Mouse (Mus musculus): ENCODE results near the gene Gpr62. TPM values are rescaled to one million over a fixed set of nuclear protein-coding genes. Genes with fewer than 3 reads are reported as not detected.
A peak's percentile ranks its signal among the peaks of the same experiment; 100 is the strongest.

The Gpr62 gene
- polyA plus RNA-seq, 1 experiment from 2014 or later: 0.98 TPM

DNA sequence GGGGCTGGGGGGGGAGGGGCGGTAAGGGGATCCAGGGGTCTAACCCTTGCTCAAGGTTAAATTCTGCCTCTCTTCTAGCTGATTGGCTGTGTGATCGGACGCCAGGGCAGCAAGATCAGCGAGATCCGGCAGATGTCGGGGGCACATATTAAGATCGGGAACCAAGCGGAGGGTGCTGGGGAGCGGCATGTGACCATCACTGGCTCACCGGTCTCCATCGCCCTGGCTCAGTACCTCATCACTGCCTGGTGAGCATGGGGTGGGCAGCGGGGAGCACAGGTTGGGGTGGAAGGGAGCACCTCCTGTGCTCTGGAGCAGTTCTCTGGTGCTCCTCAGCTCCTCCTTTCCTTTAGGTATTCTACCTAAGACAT, 3.3 kb downstream of the Gpr62 start:
- Histone ChIP-seq H3K36me3 (ENCODE audit: control insufficient read depth, insufficient read depth, low read length) (peaks cover 27% of the 10 kb centered on the region), H3K4me2 (ENCODE audit: low read length) (no peak overlapping the region), H3K4me3 (ENCODE audit: low read depth, low read length) (no peak overlapping the region), H3K4me1 (ENCODE audit: control insufficient read depth, insufficient read depth, low read length) (peaks cover 31% of the 10 kb centered on the region), H3K27ac (ENCODE audit: low read length) (no peak overlapping the region), H3K9ac (ENCODE audit: low read depth, low read length) (no peak overlapping the region), H3K9me3 (replicated peaks; ENCODE audit: control insufficient read depth, low read length, poor library complexity, severe bottlenecking) (no peaks in the 10 kb centered on the region), H3K27me3 (ENCODE audit: control insufficient read depth, insufficient read depth, low read depth, low read length) (no peaks in the 10 kb centered on the region)
- no peak for ATAC-seq
- 92% methylated on average over 12 of the region's 12 CpGs for WGBS

GRCm38 (mm10) chr9:106461641-106462429, 3.9 kb downstream of the Gpr62 start:
- WGBS: 80% methylated on average over 16 of the region's 16 CpGs
- no peak for ATAC-seq
- no peak overlapping the region for H3K27ac ChIP-seq (ENCODE audit: low read length)
- H3K4me1 ChIP-seq (ENCODE audit: control insufficient read depth, insufficient read depth, low read length): peaks cover 37% of the 10 kb centered on the region
- no peak overlapping the region for H3K4me2 ChIP-seq (ENCODE audit: low read length)
- H3K9ac ChIP-seq (ENCODE audit: low read depth, low read length): no peak overlapping the region
- no peaks in the 10 kb centered on the region for H3K27me3 ChIP-seq (ENCODE audit: control insufficient read depth, insufficient read depth, low read depth, low read length)
- no peaks in the 10 kb centered on the region for H3K9me3 ChIP-seq (replicated peaks; ENCODE audit: control insufficient read depth, low read length, poor library complexity, severe bottlenecking)
- H3K4me3 ChIP-seq (ENCODE audit: low read depth, low read length): no peak overlapping the region
- peaks cover 27% of the 10 kb centered on the region for H3K36me3 ChIP-seq (ENCODE audit: control insufficient read depth, insufficient read depth, low read length)

GRCm38 (mm10) chr9:106461026-106461415, 4.7 kb downstream of the Gpr62 start:
- Histone ChIP-seq H3K4me1 (ENCODE audit: control insufficient read depth, insufficient read depth, low read length) (peaks cover 44% of the 10 kb centered on the region), H3K27ac (ENCODE audit: low read length) (no peak overlapping the region), H3K4me3 (ENCODE audit: low read depth, low read length) (no peak overlapping the region), H3K4me2 (ENCODE audit: low read length) (no peak overlapping the region), H3K27me3 (ENCODE audit: control insufficient read depth, insufficient read depth, low read depth, low read length) (no peaks in the 10 kb centered on the region), H3K9ac (ENCODE audit: low read depth, low read length) (no peak overlapping the region), H3K9me3 (replicated peaks; ENCODE audit: control insufficient read depth, low read length, poor library complexity, severe bottlenecking) (no peaks in the 10 kb centered on the region), H3K36me3 (ENCODE audit: control insufficient read depth, insufficient read depth, low read length) (peaks cover 27% of the 10 kb centered on the region)
- WGBS: 89% methylated on average over 9 of the region's 9 CpGs
- no peak for ATAC-seq

DNA sequence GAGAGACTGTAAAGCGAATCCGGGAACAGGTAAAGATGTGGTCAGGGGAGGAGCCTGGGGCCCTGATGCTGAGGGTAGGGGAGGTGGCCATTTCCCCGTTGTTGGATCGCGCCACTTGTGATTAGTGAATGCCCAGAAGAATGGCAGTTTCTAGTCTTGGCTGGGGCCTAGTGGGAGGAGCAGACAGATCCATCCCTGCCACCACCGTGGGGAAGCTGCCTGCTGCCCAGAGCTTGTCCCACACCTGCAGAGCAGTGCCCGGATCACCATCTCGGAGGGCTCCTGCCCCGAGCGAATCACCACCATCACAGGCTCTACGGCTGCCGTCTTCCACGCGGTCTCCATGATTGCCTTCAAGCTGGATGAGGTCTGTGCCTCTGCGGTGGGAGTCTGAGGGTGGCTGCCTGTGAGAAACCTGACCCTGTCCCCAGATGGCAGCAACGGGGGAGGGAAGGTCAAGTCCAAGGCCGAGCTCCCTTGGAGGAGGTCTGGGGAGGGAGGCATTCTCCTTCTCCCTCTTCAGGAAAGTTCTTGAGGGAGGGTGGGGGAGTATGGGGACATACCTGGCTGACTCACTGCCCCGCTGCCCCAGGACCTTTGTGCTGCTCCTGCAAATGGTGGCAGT, 5.2 kb downstream of the Gpr62 start:
- no peak overlapping the region for H3K4me3 ChIP-seq (ENCODE audit: low read depth, low read length)
- H3K36me3 ChIP-seq (ENCODE audit: control insufficient read depth, insufficient read depth, low read length): peaks cover 27% of the 10 kb centered on the region
- peaks cover 44% of the 10 kb centered on the region for H3K4me1 ChIP-seq (ENCODE audit: control insufficient read depth, insufficient read depth, low read length)
- no peak overlapping the region for H3K4me2 ChIP-seq (ENCODE audit: low read length)
- 76% methylated on average over 18 of the region's 18 CpGs for WGBS
- ATAC-seq: no peak
- H3K9me3 ChIP-seq (replicated peaks; ENCODE audit: control insufficient read depth, low read length, poor library complexity, severe bottlenecking): no peaks in the 10 kb centered on the region
- H3K27me3 ChIP-seq (ENCODE audit: control insufficient read depth, insufficient read depth, low read depth, low read length): no peaks in the 10 kb centered on the region
- no peak overlapping the region for H3K9ac ChIP-seq (ENCODE audit: low read depth, low read length)
- H3K27ac ChIP-seq (ENCODE audit: low read length): no peak overlapping the region

- Histone ChIP-seq H3K27ac (ENCODE audit: low read length) (no peak overlapping the region), H3K4me2 (ENCODE audit: low read length) (no peak overlapping the region), H3K4me1 (ENCODE audit: control insufficient read depth, insufficient read depth, low read length) (peaks cover 48% of the 10 kb centered on the region), H3K9me3 (replicated peaks; ENCODE audit: control insufficient read depth, low read length, poor library complexity, severe bottlenecking) (no peaks in the 10 kb centered on the region), H3K9ac (ENCODE audit: low read depth, low read length) (no peak overlapping the region), H3K27me3 (ENCODE audit: control insufficient read depth, insufficient read depth, low read depth, low read length) (no peaks in the 10 kb centered on the region), H3K36me3 (ENCODE audit: control insufficient read depth, insufficient read depth, low read length) (peaks cover 27% of the 10 kb centered on the region), H3K4me3 (ENCODE audit: low read depth, low read length) (no peak overlapping the region)
- 89% methylated on average over 15 of the region's 15 CpGs for WGBS
- ATAC-seq: no peak
Observed at GRCm38 (mm10) chr9:106459946-106460345, 5.8 kb downstream of the Gpr62 start.

GRCm38 (mm10) chr9:106457920-106458319, 7.8 kb downstream of the Gpr62 start:
- 38% methylated on average over 5 of the region's 5 CpGs for WGBS
- H3K27ac ChIP-seq (ENCODE audit: low read length): 0 out of 2 replicates have a peak overlapping the region, but pooled peaks have one; percentile 51
- H3K4me3 ChIP-seq (ENCODE audit: low read depth, low read length): no peak overlapping the region
- peaks cover 46% of the 10 kb centered on the region for H3K4me1 ChIP-seq (ENCODE audit: control insufficient read depth, insufficient read depth, low read length)
- H3K9me3 ChIP-seq (replicated peaks; ENCODE audit: control insufficient read depth, low read length, poor library complexity, severe bottlenecking): no peaks in the 10 kb centered on the region
- ATAC-seq: no peak
- no peaks in the 10 kb centered on the region for H3K27me3 ChIP-seq (ENCODE audit: control insufficient read depth, insufficient read depth, low read depth, low read length)
- peak overlapping the region; percentile 98 for H3K4me2 ChIP-seq (ENCODE audit: low read length)
- peak overlapping the region; percentile 63; the same call in 1 of the 2 replicates for H3K9ac ChIP-seq (ENCODE audit: low read depth, low read length)
- H3K36me3 ChIP-seq (ENCODE audit: control insufficient read depth, insufficient read depth, low read length): peaks cover 16% of the 10 kb centered on the region

- peak overlapping the region; percentile 20 for H3K4me3 ChIP-seq (ENCODE audit: low read depth, low read length)
- ATAC-seq: no peak
Observed at GRCm38 (mm10) chr9:106457163-106457559, 8.6 kb downstream of the Gpr62 start.

DNA sequence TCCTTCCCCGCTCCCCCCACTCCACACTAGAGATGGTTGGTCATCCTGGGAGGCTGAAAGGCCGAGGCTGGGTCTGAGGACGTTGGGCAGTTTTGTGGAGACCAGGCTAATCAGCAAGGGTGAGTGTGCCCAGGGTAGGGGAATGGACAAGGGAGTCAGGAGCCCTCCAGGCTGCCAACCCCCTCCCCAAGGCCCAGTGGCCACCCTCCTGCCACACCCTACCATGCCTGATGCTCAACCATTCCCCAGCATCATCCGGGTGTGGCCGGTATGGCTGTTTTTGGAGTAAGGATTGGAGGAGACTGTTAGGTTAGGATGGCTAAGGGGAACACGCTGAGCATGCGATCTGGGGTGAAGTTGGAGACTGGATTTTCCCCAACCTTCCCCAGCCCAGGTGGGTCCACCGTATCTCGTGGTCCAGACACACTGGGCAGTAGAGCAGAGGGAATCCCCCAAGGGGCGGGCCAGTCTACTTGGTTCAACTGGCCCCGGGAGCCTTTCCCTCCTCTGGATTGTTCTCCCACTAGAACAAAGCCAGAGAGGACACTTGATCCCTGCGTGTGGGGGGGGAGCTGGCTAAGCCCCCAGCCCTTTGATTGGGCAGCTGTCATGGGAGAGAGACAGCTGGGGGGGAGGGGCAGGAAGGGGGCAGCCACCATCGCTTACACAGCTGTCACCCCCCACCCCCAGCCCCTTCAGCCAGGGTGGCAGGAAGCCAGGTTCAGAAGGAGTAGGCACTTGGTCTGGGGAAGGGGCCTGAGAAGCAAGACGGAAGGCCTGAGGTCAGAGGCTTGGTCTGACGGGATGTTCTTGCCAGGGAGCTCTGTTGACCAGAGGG, 9.2 kb downstream of the Gpr62 start:
- Histone ChIP-seq H3K4me2 (ENCODE audit: low read length) (peak overlapping the region; percentile 98), H3K36me3 (ENCODE audit: control insufficient read depth, insufficient read depth, low read length) (peaks cover 12% of the 10 kb centered on the region; the same call in 1 of the 2 replicates), H3K9ac (ENCODE audit: low read depth, low read length) (peak overlapping the region; percentile 63), H3K27ac (ENCODE audit: low read length) (peak overlapping the region; percentile 55), H3K4me3 (ENCODE audit: low read depth, low read length) (peak overlapping the region; percentile 20), H3K27me3 (ENCODE audit: control insufficient read depth, insufficient read depth, low read depth, low read length) (no peaks in the 10 kb centered on the region), H3K4me1 (ENCODE audit: control insufficient read depth, insufficient read depth, low read length) (peaks cover 53% of the 10 kb centered on the region), H3K9me3 (replicated peaks; ENCODE audit: control insufficient read depth, low read length, poor library complexity, severe bottlenecking) (no peaks in the 10 kb centered on the region)
- ATAC-seq: no peak
- 20% methylated on average over 15 of the region's 15 CpGs for WGBS

More at GRCm38 (mm10) chr9:106457163-106457559, 8.6 kb downstream of the Gpr62 start:
- peak overlapping the region; percentile 98 for H3K4me2 ChIP-seq (ENCODE audit: low read length)
- peak overlapping the region; percentile 63 for H3K9ac ChIP-seq (ENCODE audit: low read depth, low read length)
- peaks cover 53% of the 10 kb centered on the region for H3K4me1 ChIP-seq (ENCODE audit: control insufficient read depth, insufficient read depth, low read length)
- H3K36me3 ChIP-seq (ENCODE audit: control insufficient read depth, insufficient read depth, low read length): peaks cover 16% of the 10 kb centered on the region; the same call in 1 of the 2 replicates
- H3K9me3 ChIP-seq (replicated peaks; ENCODE audit: control insufficient read depth, low read length, poor library complexity, severe bottlenecking): no peaks in the 10 kb centered on the region
- H3K27ac ChIP-seq (ENCODE audit: low read length): peak overlapping the region; percentile 32; the same call in 1 of the 2 replicates
- no peaks in the 10 kb centered on the region for H3K27me3 ChIP-seq (ENCODE audit: control insufficient read depth, insufficient read depth, low read depth, low read length)
- whole genome bisulfite sequencing: 32% methylated on average over 9 of the region's 9 CpGs

Data from midbrain, embryonic 16.5 days (tissue).